Comparison of ENCODE assay signal across 17 mouse cellular contexts in genomic region chr11:104627616-104628301, GRCm38 (mm10). TPM values are rescaled to one million over a fixed set of nuclear protein-coding genes. Genes with fewer than 3 reads are reported as not detected.
DNase-seq lines count a peak whose midpoint lies in the region; ATAC-seq and TF ChIP-seq lines count a peak whose summit lies in the region.
"Had no signal": no experiment of that assay in that cellular context is flagged by ENCODE, and none has a peak within 500 bp of the region (broad histone marks: within the 10 kb centered on the region; RNA-seq: fewer than 3 reads in every experiment).

No protein-coding gene starts in this region.

- H3K4me1 ChIP-seq in heart, postnatal 0 days (ENCODE audit: control insufficient read depth, insufficient read depth) = peaks cover 12% of the 10 kb centered on the region

- no peak overlapping the region for H3K4me3 ChIP-seq in heart, postnatal 0 days (ENCODE audit: low read depth, low read length)
- H3K4me3 ChIP-seq: forebrain, embryonic 12.5 days; limb, embryonic 13.5 days had no signal

- H3K27ac ChIP-seq in heart, postnatal 0 days (ENCODE audit: low read depth) = peak overlapping the region; percentile 59
- H3K27ac ChIP-seq: forebrain, embryonic 12.5 days; hindbrain, postnatal 0 days; limb, embryonic 13.5 days had no signal

- TF ChIP-seq EP300 in heart, postnatal 0 days (IDR thresholded peaks at IDR 0.05; ENCODE audit: low read depth) = no peak

- H3K9ac ChIP-seq in heart, postnatal 0 days (replicated peaks; ENCODE audit: low read depth, low read length) = no peak overlapping the region
- H3K9ac ChIP-seq: forebrain, embryonic 12.5 days; limb, embryonic 13.5 days had no signal

- no peaks in the 10 kb centered on the region for H3K9me3 ChIP-seq in heart, postnatal 0 days (replicated peaks; ENCODE audit: control insufficient read depth, low read length)
- H3K9me3 ChIP-seq: forebrain, embryonic 12.5 days; limb, embryonic 13.5 days had no signal

- no peak overlapping the region for H3K4me2 ChIP-seq in heart, postnatal 0 days (ENCODE audit: low read depth, low read length)
- H3K4me2 ChIP-seq: forebrain, embryonic 12.5 days; limb, embryonic 13.5 days; midbrain, embryonic 11.5 days had no signal

- TF ChIP-seq CTCF in heart, postnatal 0 days (IDR thresholded peaks at IDR 0.05; ENCODE audit: low read depth) = no peak

- WGBS in heart, postnatal 0 days = 52% methylated on average over 11 of the region's 11 CpGs

- 0 out of 2 replicates have a peak, but pooled peaks have one; percentile 6 for ATAC-seq in heart, postnatal 0 days (ENCODE audit: insufficient read depth, low read depth)
- ATAC-seq: hindbrain, postnatal 0 days had no signal

- peak; percentile 11 for DNase-seq in adrenal gland, adult 8-10 months
- DNase-seq in adrenal gland, postnatal 25 days = no peak
- peak; percentile 47 to 58 for DNase-seq in kidney, postnatal 36 days
- no peak for DNase-seq in kidney, adult 11 months
- DNase-seq in Muller cell, postnatal 12 days (ENCODE audit: inconsistent ontology term) = peak; percentile 50
- no peak for DNase-seq in heart, postnatal 0 days (ENCODE audit: low spot score)
- DNase-seq in frontal cortex, postnatal 10 days (ENCODE audit: low spot score in 2 of 2) = no peak
- no peak for DNase-seq in layer of hippocampus, postnatal 14 days (ENCODE audit: low spot score in 2 of 2)
- DNase-seq: lung, adult 2 months had no signal

- no peaks in the 10 kb centered on the region for H3K36me3 ChIP-seq in heart, postnatal 0 days (replicated peaks; ENCODE audit: control insufficient read depth, insufficient read depth, low read length)
- H3K36me3 ChIP-seq: forebrain, embryonic 12.5 days; limb, embryonic 13.5 days had no signal

- no peaks in the 10 kb centered on the region for H3K27me3 ChIP-seq in heart, postnatal 0 days (ENCODE audit: control insufficient read depth, insufficient read depth, low read length)
- H3K27me3 ChIP-seq: forebrain, embryonic 12.5 days; limb, embryonic 13.5 days had no signal

RNA-seq across cellular contexts. Expression of gene Itgb3, which starts 20.0 kb away (rescaled TPM):
- total RNA-seq in adrenal gland, adult 8-10 months (2022) = 10 to 100 TPM in 1 of 4 experiments, 1 to 10 TPM in 3; 6.2 to 11.5 (median 7.9) TPM
- total RNA-seq in adrenal gland, postnatal 25 days (2021) = 5.4 and 6.1 TPM in 2 replicates
- total RNA-seq in heart, postnatal 0 days (2014; rRNA removed; ENCODE audit: low replicate concordance) = 5.2 and 16.4 TPM in 2 replicates
- 1.6 and 1.7 TPM in 2 replicates for polyA plus RNA-seq in heart, postnatal 0 days (2015; fragmentation: Nextera tagmentation; extraction: Ambion mirVana)
- 1 to 10 TPM; 2.1 to 2.5 TPM for total RNA-seq in layer of hippocampus, postnatal 14 days (2021)

RNA-seq across cellular contexts. Expression of gene Gm11639, which starts 57.7 kb away (rescaled TPM):
- under 1 TPM; 0.03 TPM for total RNA-seq in adrenal gland, adult 8-10 months (2022)
- 0.06 TPM in 1 of 2 replicates, not detected in the other for total RNA-seq in adrenal gland, postnatal 25 days (2021)
- total RNA-seq in heart, postnatal 0 days (2014; rRNA removed; ENCODE audit: low replicate concordance) = not detected in 2 replicates
- under 0.01 and 0.01 TPM in 2 replicates for polyA plus RNA-seq in heart, postnatal 0 days (2015; fragmentation: Nextera tagmentation; extraction: Ambion mirVana)
- under 1 TPM; 0.46 to 0.48 TPM for total RNA-seq in layer of hippocampus, postnatal 14 days (2021)
- total RNA-seq: granulocyte monocyte progenitor cell, adult 5-6 weeks; hindbrain, postnatal 0 days had no signal
- polyA plus RNA-seq: embryonic facial prominence, embryonic 11.5 days; forebrain, embryonic 12.5 days; limb, embryonic 13.5 days; lung, adult 2 months; midbrain, embryonic 11.5 days; neural tube, embryonic 11.5 days; spleen, adult 2 months had no signal

Comparison
In these comparisons a context has a peak if more than half of its experiments do, and no peak if none do; other contexts are left out.
1. DNase-seq: peak in adrenal gland, adult 8-10 months (single experiment), kidney, postnatal 36 days (2 of 2) and Muller cell, postnatal 12 days (single experiment); none in adrenal gland, postnatal 25 days (single experiment), kidney, adult 11 months (single experiment), heart, postnatal 0 days (single experiment), frontal cortex, postnatal 10 days (0 of 2) and layer of hippocampus, postnatal 14 days (0 of 2).